Mouse (Mus musculus) megakaryocyte-erythroid progenitor cell, adult 5 weeks (primary cell): ENCODE results near the gene Srek1. TPM values are rescaled to one million over a fixed set of nuclear protein-coding genes. Genes with fewer than 3 reads are reported as not detected.

ENCODE experiments used
- polyA plus RNA-seq: library from polyadenylated mRNA; stranded (reverse); fragments of >175 nt; gene quantifications from 2 replicates; pipeline ENCODE4 v1.2.3, GENCODE M21; 2012

The Srek1 gene
- polyA plus RNA-seq, result 36.7 and 56.2 TPM in 2 replicates

GRCm38 (mm10) chr13:103774119-103774757 is at the start of gene Srek1:
TSS of gene Srek1 (minus strand) at chr13:103774608.

Other genes starting within 250 kb of the Srek1 start
- gene Erbin, start 145.9 kb upstream of the Srek1 start, polyA plus RNA-seq, result 9.3 and 12.9 TPM in 2 replicates